Mouse (Mus musculus) hindbrain, embryonic 10.5 days (tissue): ENCODE results near the gene Gm10217. TPM values are rescaled to one million over a fixed set of nuclear protein-coding genes. Genes with fewer than 3 reads are reported as not detected.

ENCODE experiments used
- polyA plus RNA-seq: library from polyadenylated mRNA; unstranded; fragments of >200 nt; fragmentation: Nextera tagmentation; extraction: Ambion mirVana; gene quantifications from 2 replicates; pipeline ENCODE4 v1.2.1, GENCODE M21; 2016

Gm10217 gene
- polyA plus RNA-seq, 1 experiment from 2014 or later: not detected

Other genes with a start within 250 kb of the Gm10217 start
- gene Fam155a, start 93.1 kb upstream of the Gm10217 start, polyA plus RNA-seq: 1.1 and 2.8 TPM in 2 replicates
- gene Lig4, start 113.4 kb downstream of the Gm10217 start, polyA plus RNA-seq: 7.1 and 8.1 TPM in 2 replicates
- gene Abhd13, start 113.5 kb downstream of the Gm10217 start, polyA plus RNA-seq: 14.5 and 15.1 TPM in 2 replicates
- gene Tnfsf13b, start 142.2 kb downstream of the Gm10217 start, polyA plus RNA-seq: 0.30 TPM in 1 of 2 replicates, not detected in the other